Mouse (Mus musculus): Measurements from ENCODE around the gene Cd83. TPM values are rescaled to one million over a fixed set of nuclear protein-coding genes. Genes with fewer than 3 reads are reported as not detected.
A peak's percentile ranks its signal among the peaks of the same experiment; 100 is the strongest.

Gene Cd83
- polyA plus RNA-seq, 1 experiment from 2014 or later: not detected

DNA sequence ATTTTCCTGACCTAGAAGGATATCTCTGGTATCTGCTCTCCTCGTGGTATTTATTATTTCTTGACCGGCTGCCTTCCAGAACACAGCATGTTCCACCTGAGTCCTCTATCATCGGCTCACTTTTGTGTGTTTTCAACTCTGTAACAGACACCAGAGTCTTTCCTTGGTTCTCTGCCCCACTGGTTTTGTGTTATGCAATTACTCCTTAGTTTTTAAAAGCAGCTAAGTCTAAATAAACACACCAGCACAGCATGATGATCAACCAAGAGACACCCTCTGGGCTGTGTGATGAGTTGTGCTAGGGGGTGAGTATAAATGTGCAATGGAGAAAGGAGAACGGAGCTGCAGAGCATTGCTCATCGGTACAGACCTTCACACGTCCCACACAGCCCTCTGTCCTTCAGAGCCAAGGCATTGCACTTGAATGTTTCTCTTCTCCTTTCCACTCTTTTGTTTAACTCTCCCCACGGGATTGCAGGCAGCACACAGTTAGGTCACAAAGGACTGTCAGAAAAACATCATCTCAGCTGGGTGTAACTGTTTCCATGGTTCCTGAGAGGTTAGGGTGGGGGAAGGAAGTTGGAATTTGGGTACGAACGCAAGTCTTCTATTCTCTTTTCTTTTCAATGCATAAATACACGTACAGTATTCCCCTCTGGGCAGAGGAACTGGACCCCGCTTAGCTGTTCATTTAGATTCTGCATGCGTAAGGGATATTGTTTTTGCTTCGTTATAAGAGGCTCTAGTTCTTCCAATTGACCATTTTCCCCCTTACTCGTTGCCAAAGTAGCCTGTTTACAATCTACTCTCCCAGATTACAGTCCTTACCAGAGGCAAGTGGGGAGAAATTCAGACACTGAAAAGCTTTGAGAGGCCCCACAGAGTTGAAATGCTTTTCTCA is 22.0 kb downstream of the Cd83 start:
- peak; percentile 58 for ATAC-seq

DNA sequence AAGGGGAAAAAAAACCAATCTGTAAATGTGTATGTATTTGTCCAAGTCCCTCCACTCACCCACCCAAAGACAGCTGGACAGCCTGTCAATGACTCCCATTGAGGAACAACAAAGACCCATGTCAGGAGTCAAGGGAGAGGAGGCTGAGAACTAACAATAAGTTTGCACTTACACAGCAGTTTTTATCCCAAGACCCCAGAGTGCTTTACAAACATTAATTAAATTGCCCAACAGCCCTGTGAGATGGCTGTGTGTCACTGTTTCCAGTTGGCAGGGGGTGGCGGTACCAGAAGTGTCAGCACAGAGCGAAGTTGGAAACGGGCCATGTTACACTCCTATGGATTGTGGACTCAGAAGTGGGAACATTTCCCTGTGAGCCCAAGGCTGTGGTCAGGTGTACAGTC is 22.7 kb downstream of the Cd83 start:
- ChIA-PET POLR2A (interaction anchor here (0.8 kb wide), 1 partner anchor 25 kb away, joined by 3 read pairs; no protein-coding TSS in a partner anchor), CTCF (no interaction called here)
- TF ChIP-seq CTCF (IDR thresholded peaks at IDR 0.05): no peak
- H3K27me3 ChIP-seq: no peaks in the 10 kb centered on the region
- ATAC-seq (no peak), DNase-seq (ENCODE audit: low read depth, low spot score) (no peak)
- in situ Hi-C loops (cut with MboI; ENCODE audit: low pct_unique_long_range_greater_than_20kb): no loop called here

More for the DNA sequence above, 22.0 kb downstream of the Cd83 start:
- no peak for TF ChIP-seq CTCF (IDR thresholded peaks at IDR 0.05)
- peak; percentile 59 for DNase-seq (ENCODE audit: low read depth, low spot score)
- ChIA-PET CTCF (no interaction called here), POLR2A (interaction anchor here (0.7 to 0.8 kb wide), 2 partner anchors 25 to 819 kb away, joined by 3 read pairs; no protein-coding TSS in a partner anchor)
- H3K27me3 ChIP-seq: no peaks in the 10 kb centered on the region
- in situ Hi-C loops (cut with MboI; ENCODE audit: low pct_unique_long_range_greater_than_20kb): no loop called here

DNA sequence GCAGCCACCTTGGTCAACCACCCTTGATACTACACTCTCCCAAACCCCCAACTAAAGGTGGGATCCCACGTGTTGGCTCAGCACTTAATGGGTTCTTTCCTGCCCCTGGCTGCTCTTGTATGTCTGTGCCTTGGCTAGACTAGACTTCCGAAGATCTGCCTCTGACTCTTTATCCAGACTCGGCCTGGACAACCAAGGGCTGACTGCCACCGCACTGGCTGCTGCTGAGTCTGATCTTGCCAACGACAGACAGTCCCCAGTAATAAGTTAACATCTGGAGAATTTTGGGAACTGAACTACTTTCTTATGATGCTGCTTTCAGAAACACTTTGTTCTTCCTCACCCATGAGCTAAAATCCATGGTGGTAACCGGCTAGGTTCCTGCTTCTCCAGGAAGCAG is 26.0 kb downstream of the Cd83 start:
- in situ Hi-C loops (cut with MboI; ENCODE audit: low pct_unique_long_range_greater_than_20kb): no loop called here
- no peak for ATAC-seq
- ChIA-PET CTCF (no interaction called here), POLR2A (interaction anchor here (0.6 to 0.7 kb wide), 2 partner anchors 361 to 799 kb away, joined by 3 to 4 read pairs; no protein-coding TSS in a partner anchor)
- TF ChIP-seq CTCF (IDR thresholded peaks at IDR 0.05): no peak
- H3K27me3 ChIP-seq: no peaks in the 10 kb centered on the region
- DNase-seq (ENCODE audit: low read depth, low spot score): no peak

DNA sequence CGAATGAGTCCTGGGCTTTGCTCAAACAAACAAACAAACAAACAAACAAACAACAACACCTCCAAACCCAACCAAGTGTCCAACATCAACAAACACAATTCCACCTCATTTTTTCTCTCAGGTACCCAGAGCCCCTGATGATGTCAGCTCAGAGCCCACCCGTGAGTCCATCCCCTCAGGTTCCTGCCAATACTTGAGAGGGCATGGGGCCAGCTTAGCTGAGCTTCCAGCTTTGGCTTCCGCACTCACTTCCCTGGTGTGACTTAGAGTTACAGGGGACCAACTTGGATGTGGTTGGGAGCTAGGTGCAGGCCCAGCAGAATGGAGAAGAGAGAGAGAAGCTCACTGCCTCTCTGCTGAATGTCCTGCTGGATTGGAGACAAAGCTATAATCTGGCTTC is 27.3 kb downstream of the Cd83 start:
- in situ Hi-C loops (cut with MboI; ENCODE audit: low pct_unique_long_range_greater_than_20kb): no loop called here

DNA sequence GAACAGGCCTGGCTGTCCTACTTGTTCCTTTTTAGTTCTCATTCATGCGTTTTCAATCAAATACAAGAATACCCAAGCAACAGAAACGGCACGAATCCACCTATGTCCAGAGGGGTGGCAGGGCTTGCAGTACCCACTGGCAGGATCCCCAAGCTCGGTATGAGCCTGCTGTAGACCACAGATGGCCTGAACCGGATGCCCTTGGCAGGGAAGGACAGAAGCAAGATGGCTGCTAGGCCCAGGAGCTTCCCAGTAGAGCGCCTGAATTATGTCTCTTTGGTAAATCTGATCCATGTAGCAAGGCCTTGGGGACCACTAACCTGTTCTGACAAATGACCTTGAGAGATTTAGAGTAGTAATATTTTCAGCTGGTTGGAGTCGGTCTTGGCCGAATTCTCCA is 28.9 kb downstream of the Cd83 start:
- ATAC-seq (no peak), DNase-seq (ENCODE audit: low read depth, low spot score) (no peak)
- no peak for TF ChIP-seq CTCF (IDR thresholded peaks at IDR 0.05)
- ChIA-PET CTCF (interaction anchor here (1.2 kb wide), 1 partner anchor 11 kb away, joined by 3 read pairs; no protein-coding TSS in a partner anchor), POLR2A (no interaction called here)
- in situ Hi-C loops (cut with MboI; ENCODE audit: low pct_unique_long_range_greater_than_20kb): no loop called here
- no peaks in the 10 kb centered on the region for H3K27me3 ChIP-seq

More for the DNA sequence above, 27.3 kb downstream of the Cd83 start:
- ATAC-seq (no peak), DNase-seq (ENCODE audit: low read depth, low spot score) (no peak)
- POLR2A ChIA-PET: interaction anchor here (0.6 kb wide), 1 partner anchor 838 kb away, joined by 3 read pairs; no protein-coding TSS in a partner anchor
- CTCF ChIA-PET: interaction anchor here (0.9 kb wide), 1 partner anchor 18 kb away, joined by 3 read pairs; no protein-coding TSS in a partner anchor
- no peak for TF ChIP-seq CTCF (IDR thresholded peaks at IDR 0.05)
- H3K27me3 ChIP-seq: no peaks in the 10 kb centered on the region

DNA sequence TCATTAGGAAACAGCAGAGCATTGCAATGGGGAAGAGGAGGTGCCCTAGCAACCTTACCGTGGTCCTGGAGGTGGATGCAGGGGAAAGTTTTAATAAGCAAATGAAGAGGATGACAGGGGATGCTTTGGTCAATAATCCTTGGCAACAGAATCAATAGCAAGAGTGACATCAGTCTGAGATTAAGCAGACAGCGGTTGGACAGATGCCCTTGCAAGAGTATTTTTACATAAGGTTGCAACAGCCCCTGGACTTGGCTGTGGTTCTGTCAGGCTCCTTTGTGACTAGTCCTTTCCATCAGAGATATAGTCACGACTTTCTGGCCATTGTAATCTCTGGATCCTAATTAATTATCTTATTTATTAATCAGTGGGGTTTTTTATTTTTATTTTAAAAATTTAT is 32.9 kb downstream of the Cd83 start:
- H3K27me3 ChIP-seq: peaks cover 8% of the 10 kb centered on the region
- in situ Hi-C loops (cut with MboI; ENCODE audit: low pct_unique_long_range_greater_than_20kb): no loop called here
- CTCF ChIA-PET: no interaction called here
- POLR2A ChIA-PET: no interaction called here
- no peak for TF ChIP-seq CTCF (IDR thresholded peaks at IDR 0.05)
- DNase-seq (ENCODE audit: low read depth, low spot score): no peak
- ATAC-seq: no peak

DNA sequence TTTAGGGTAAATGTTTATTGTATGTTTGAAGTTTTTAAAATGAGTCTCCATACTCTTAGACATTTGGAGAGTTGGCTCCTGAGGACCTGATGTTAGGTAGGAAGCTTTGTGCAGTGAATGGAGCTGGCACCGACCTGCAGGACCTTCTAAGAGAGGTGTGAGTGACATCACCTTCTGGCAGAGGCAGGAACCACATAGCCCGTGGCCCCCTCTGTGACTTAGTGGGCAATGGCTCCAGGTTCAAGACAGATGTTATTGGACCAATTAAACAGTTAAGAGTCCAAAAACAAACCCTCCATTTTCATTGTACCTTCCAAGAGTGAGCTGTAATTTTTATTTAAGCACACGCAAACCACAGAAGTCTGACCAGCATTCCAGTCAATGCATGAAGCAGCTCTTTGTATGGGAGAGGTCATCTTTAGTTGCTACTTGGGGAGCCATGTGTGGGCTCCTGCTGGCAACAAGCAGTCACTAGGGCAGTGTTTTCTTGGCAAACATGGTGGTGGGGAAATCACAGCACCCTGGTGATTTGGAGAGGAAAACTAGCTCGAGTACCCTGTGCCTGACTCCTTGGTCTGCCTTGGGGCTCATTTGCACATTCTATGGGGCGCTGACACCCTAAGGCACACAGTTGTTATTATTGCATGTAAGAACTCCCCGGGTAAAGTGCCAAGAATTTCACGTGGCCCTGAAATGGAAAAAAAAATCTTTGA is 33.9 kb downstream of the Cd83 start:
- CTCF ChIA-PET: no interaction called here

DNA sequence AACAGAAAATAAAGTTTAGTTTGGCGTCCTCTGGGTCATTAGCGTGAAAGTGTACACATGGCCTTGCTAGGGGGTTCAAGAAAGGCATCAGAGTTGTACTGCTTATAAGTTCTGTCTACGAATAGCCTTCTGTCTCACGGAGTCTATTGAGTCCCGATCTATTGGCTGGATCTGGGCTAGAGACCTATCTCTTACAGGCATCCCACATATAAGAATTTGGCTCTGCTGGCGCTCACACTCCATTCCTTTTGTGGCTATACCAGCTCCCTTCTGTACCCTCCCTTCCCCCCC is 34.4 kb downstream of the Cd83 start:
- in situ Hi-C loops (cut with MboI; ENCODE audit: low pct_unique_long_range_greater_than_20kb): no loop called here

More for the DNA sequence above, 33.9 kb downstream of the Cd83 start:
- no peak for TF ChIP-seq CTCF (IDR thresholded peaks at IDR 0.05)
- peaks cover 8% of the 10 kb centered on the region for H3K27me3 ChIP-seq
- no peak for DNase-seq (ENCODE audit: low read depth, low spot score)
- no peak for ATAC-seq
- POLR2A ChIA-PET: no interaction called here
- in situ Hi-C loops (cut with MboI; ENCODE audit: low pct_unique_long_range_greater_than_20kb): no loop called here

DNA sequence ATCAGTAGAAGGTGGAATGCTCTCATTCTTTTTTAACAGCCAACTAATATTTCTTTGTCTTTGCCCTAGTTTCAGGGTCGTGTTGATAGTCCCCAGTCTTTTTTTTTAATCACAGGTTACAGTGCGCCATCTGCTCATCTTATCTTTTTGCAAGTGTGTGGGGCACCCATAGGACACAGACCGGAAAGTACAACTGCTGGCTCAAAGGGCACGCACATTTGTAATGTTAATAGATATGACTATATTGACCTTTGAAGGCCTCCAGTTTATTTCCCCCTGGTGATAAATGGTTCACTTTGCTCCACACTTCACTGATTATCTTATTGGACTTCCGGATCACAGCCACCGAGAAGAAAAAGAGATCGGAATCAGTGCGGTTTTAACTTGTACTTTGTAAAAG is 35.5 kb downstream of the Cd83 start:
- ChIA-PET POLR2A (no interaction called here), CTCF (no interaction called here)
- H3K27me3 ChIP-seq: peaks cover 9% of the 10 kb centered on the region
- ATAC-seq (no peak), DNase-seq (ENCODE audit: low read depth, low spot score) (no peak)
- TF ChIP-seq CTCF (IDR thresholded peaks at IDR 0.05): no peak
- in situ Hi-C loops (cut with MboI; ENCODE audit: low pct_unique_long_range_greater_than_20kb): no loop called here

More for the DNA sequence above, 34.4 kb downstream of the Cd83 start:
- ATAC-seq (no peak), DNase-seq (ENCODE audit: low read depth, low spot score) (no peak)
- peaks cover 8% of the 10 kb centered on the region for H3K27me3 ChIP-seq
- CTCF ChIA-PET: no interaction called here
- POLR2A ChIA-PET: no interaction called here
- no peak for TF ChIP-seq CTCF (IDR thresholded peaks at IDR 0.05)

DNA sequence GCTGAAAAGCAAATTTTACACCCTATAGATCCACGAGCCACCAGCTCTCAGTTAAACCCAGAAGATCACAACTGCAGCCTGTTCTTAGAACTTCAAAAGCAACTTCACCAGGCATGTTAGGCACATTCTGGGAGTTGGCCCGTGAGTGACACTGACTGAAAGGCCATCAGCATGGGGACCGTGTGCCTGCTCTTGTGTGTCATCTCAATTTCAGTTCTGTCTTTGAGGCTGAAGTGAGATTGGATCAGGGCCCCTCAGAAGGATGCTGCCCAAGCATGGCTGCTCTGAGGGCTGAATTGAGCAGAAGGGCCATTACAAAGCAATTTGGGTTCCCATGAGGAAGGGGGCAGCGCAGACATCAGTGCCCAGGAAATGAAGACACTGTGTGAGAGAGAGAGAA is 37.7 kb downstream of the Cd83 start:
- ATAC-seq: no peak

DNA sequence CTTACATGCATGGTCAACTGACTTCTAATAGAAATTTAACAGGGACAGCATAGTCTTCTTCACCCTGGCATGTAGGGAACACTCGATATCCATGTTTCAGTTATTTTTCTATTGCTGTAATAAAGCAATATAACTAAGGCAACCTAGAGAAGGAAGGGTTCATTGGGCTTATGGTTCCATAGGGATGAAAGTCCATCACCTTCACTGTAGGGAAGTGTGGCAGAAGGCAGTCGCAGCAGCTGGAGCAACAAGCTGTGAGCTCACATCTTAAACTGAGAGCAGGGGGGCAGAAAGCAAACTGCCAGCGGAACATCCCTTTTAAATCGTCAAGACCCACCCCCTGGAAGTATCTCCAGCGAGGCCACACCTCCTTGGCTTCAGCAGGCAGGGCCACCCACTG is 44.1 kb downstream of the Cd83 start:
- ChIA-PET POLR2A (no interaction called here), CTCF (no interaction called here)
- no peak for TF ChIP-seq CTCF (IDR thresholded peaks at IDR 0.05)
- H3K27me3 ChIP-seq: peaks cover 14% of the 10 kb centered on the region
- DNase-seq (ENCODE audit: low read depth, low spot score) (no peak), ATAC-seq (no peak)
- in situ Hi-C loops (cut with MboI; ENCODE audit: low pct_unique_long_range_greater_than_20kb): no loop called here

More for the DNA sequence above, 37.7 kb downstream of the Cd83 start:
- POLR2A ChIA-PET: no interaction called here
- peaks cover 19% of the 10 kb centered on the region for H3K27me3 ChIP-seq
- TF ChIP-seq CTCF (IDR thresholded peaks at IDR 0.05): no peak
- no peak for DNase-seq (ENCODE audit: low read depth, low spot score)
- CTCF ChIA-PET: no interaction called here
- in situ Hi-C loops (cut with MboI; ENCODE audit: low pct_unique_long_range_greater_than_20kb): no loop called here

Data from Patski (cell line).